Mouse (Mus musculus) CH12.LX (cell line): Measurements from ENCODE around the gene Zscan10.

Source experiments
- CTCF ChIP-seq, 2 experiments: IDR thresholded peaks in 1 of 2; conservative IDR thresholded peaks in 1 of 2; 2 replicates each; pipeline ENCODE4 v1.5.1; 2011 to 2012; ENCODE audit warnings: low read depth in 2 of 2, low read length in 2 of 2, improper control_type of control experiment in 1 of 2, inconsistent platforms in 1 of 2, mild to moderate bottlenecking in 1 of 2, moderate library complexity in 1 of 2
- NELFE ChIP-seq: IDR thresholded peaks from 2 replicates; pipeline ENCODE4 v1.6.1; 2011; ENCODE audit warnings: low read depth, low read length, improper control_type of control experiment
- TBP ChIP-seq: conservative IDR thresholded peaks from 2 replicates; pipeline ENCODE4 v1.6.1; 2011; ENCODE audit warnings: low read depth, low read length, improper control_type of control experiment
- USF1 ChIP-seq: IDR thresholded peaks from 2 replicates; pipeline ENCODE4 v1.6.1; 2014; ENCODE audit warnings: low read depth, mild to moderate bottlenecking, inconsistent platforms, low read length, improper control_type of control experiment

DNA sequence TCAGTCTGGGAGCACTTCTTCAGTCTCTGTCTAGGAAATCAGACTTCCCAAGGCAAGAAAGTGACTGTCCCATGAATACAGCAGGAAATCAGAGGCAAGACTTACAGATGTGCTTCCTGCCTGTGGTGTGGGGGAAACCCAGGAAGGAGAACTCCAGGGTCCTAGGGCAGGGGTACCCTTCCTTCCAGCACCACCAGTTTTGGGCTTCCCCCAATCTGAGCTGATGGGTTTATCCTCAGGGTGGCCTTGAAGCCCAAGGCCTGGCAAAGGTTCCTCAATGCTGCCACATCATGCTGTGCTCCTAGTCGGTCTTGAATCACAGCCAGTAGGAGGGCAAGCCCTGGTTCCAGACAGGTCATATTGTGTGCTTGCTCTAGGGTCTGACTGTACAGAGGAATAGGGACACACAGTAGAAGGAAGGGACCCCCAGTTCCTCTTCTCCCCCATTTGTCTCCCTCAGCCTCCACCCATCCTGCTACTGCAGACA lies 47.0 kb upstream of the Zscan10 start:
- TF ChIP-seq TBP = no peak
- no peak for TF ChIP-seq USF1
- no peak for TF ChIP-seq NELFE
- no peak for TF ChIP-seq CTCF (conservative IDR thresholded peaks at IDR 0.05 in 1 of 2, IDR thresholded peaks at IDR 0.05 in 1 of 2; ENCODE audit: low read depth in 2 of 2, low read length in 2 of 2)
